Mouse (Mus musculus): ENCODE results near the gene Ttll4. TPM values are rescaled to one million over a fixed set of nuclear protein-coding genes. Genes with fewer than 3 reads are reported as not detected.
A peak's percentile ranks its signal among the peaks of the same experiment; 100 is the strongest.

Ttll4 gene
- 10 to 100 TPM; 18.3 to 21.8 TPM for total RNA-seq (2021)
- long read RNA-seq, experiment 1, partial matches to known transcripts, result 1 of 5 reads
- long read RNA-seq, experiment 1, other reads (novel, unspliced or antisense), result 4 of 5 reads
- long read RNA-seq, experiment 2, partial matches to known transcripts, result 0 of 3 reads
- long read RNA-seq, experiment 2, other reads (novel, unspliced or antisense), result 1 of 3 reads

DNA sequence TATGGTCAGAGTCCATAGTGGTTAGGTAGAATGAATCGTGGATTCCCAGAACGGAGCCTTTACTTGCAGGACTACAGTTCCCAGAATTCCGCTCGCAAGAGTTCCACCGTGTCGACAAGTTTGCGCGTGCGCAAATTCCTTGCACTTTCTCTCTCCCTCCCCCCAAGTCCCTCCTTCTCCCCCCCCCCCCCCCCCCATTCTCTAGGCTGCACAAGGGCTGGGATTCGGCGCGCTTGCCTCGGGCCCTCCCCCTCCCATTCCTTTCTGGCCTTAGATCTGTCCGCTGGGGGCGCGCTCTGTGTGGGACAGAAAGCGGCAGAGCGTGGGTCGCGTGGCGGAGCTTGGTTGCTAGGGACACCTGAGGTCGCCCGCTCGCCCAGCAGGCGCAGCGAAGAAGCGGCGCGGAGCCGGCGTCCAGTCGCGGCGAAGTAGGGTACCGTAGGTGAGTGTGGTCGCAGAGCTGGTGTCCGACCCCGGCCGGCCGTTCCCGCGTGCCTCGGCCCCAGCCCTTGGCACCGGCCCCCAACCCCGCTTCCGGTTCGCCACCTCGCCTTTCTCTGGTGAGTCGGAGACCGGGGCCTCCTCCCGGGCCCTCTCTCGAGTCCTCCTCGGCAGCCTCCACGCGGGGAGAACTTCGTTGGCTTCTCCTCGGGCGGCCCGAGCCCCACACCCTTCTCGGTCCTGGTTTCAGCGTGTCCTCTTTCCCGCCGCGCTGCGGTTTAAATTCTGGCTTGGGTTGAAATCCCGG is at the start of gene Ttll4:
Gene Ttll4, plus strand, starts transcription at position 298 of the 748 bp plus-strand sequence.
- DNase-seq, result peak; percentile 96 to 97

DNA sequence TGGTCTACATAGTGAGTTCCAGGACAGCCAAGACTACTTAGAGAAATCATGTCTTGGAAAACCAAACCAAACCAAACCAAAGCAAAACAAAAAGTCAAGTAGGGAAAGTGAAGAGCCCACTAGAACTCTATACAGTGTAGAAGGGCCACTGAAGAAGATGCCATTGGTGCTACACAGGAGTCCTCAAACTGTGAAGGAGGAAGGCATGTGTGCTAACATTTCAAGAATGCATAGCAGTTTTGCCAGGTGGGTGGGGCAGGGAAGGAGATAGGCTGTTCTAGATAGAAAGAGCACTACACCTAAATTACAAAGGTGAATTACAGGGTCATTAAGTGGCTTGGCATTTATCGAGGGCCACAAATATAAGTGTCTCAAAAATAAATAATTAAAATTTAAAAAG is 37.4 kb upstream of the Ttll4 start:
- DNase-seq, result no peak

DNA sequence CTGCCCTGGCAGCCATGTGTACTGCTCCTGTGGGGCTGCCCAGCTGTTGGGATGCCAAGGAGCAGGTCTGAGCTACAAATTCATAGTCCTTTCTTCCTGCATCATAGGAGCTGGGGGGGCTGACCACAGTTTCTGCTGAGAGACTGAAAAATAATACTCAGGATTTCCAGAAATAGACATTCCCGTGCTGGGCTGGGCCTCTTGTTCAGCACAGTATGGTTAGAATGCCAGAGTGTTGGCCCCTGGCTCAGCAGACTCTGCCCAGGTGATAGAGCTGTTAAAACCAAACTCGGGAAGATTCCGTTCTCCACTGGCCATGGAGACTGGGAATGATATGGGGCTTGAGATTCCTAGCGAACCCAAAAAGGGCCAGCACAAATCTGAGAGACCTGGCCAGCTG is 35.5 kb upstream of the Ttll4 start:
- no peak for DNase-seq

DNA sequence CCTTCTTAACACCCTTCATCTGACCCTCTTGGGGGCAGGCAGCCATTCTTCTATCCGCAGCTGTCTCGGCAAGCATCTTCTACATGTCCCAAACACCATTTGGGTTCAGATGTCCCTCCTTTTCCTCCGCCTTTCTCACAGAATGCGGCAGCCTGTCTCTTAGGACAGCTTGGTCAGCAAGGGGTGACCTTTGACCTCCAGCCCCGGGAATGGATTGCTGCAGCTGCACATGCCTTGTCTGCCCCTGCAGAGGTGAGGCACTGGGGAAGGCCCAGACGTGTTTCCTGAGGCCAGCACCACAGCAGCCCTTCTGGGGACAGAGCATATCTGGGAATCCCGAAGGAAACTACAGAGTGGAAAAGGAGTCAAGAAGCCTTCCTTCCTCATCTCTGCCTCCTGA is 33.5 kb upstream of the Ttll4 start:
- no peak for DNase-seq

DNA sequence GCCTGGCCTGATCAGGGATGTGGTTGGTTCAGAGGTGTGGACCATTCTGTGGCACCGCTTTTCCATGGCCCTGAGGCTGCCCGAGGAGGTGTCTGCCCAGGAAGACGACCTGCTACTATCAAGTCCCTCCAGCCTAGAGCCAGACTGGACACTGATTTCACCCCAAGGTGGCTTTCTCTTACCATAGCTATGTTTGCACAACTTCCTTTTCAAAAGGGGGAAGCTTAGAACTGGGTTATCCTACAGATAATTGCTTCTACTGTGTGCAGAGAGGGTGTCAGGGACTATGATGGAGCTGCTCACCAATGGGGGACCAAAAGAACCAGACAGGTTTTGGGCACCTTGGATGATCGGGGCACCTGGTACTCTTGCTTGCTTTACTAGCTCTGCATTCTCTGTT is 28.8 kb upstream of the Ttll4 start:
- DNase-seq, result no peak

DNA sequence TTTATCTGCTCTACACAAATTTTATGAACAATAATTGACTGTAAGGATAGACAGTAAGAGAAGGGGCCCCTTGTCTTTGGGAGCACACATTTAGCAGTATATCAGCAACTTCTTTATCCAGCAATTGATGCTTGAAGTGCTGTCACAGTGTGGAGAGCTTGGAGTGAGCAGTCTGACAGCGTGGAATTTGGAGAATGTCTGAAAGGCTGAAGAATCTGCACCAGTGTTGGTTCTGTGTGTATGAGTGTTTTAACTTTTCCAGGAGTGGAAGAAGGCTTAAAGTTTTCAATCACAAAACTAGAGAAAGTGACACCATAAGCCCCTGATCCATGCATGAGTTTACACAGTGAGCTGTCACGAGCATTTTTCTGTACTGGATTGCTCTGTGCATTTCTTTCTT is 18.0 kb upstream of the Ttll4 start:
- DNase-seq, result no peak

DNA sequence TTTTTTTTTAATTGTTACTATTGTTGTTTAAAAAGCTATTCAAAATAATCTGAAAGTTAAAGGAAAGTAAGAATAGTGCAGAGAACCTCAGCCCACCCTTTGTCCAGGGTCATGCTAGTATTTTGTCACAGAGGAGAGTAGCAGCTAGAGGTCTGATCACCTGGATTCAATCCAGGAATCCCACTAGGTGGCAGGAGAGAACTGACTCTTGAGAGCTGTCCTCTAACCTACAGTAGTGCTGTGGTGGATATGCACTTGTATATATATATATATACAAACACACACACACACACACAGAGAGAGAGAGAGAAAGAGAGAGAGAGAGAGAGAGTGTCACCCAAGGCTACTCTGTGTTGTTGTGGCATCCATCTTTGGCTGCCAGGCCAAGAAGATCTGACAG is 17.6 kb upstream of the Ttll4 start:
- peak in 1 of 2 experiments; percentile 9 for DNase-seq

DNA sequence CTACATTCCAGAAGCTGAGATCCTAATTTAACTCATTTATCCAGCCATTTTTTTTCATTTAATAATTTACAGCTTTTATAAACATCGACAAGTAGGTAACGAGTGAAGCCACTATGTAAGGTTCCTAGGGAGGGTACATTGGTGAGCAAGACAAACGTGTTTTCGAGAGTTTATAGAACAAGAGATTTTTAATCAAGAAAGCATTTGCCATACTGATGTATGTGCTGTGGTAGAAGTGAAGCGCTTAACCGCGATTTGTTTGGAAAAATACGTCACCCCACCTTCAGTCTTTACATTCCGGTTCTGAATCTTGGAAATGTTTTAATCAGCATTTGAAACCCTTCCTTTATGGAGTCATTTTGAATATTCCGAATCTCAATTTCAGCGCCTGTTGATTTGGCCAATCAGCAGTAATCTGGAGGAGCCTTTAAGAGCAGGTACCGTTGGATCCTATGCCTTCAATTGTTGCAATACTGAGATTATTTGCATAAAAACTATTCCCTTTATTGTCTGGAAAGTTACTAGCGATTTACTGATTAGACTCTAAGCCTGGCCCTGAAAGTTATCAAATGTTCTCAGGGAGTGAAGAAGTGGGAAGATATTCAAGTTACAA is 814 bp downstream of the Ttll4 start:
- no peak for DNase-seq

DNA sequence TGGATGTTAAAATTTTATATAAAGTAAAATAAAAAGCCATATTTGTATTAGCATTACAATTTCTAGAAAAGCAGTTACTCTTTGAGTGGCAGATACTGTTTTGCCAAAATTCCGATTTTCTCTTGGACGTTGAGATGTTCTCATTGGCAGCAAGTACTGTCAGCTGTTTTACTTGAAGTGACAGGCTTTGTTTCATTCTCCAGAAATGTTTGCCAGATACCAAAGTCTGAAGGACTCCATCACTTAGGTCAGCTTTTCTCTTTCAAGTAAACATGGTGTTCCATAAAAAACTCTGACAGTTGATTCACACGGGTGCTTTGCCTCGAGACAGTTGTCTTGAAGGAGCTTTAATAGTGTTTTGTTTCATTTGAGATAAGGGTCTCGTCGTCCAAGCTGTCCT is 3.6 kb downstream of the Ttll4 start:
- DNase-seq, result no peak

DNA sequence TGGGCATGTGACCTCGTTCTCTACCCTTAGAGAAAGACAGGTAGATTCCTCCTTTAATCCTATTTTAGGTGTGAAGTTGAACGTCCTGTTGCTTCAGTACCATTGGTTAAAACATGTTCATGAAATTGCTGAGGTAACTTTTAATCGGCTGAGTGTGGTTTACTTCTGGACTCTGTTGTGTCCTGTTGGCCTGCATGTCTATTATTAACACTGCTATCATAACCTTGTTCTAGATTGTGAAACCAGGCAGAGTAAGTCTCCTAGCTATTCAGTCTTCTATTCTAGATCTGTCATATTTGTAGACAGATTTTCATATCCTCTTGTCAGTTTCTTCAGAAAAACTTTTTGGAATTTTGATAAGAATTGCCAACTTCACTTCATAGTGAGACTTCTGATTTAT is 6.8 kb downstream of the Ttll4 start:
- DNase-seq, result no peak

DNA sequence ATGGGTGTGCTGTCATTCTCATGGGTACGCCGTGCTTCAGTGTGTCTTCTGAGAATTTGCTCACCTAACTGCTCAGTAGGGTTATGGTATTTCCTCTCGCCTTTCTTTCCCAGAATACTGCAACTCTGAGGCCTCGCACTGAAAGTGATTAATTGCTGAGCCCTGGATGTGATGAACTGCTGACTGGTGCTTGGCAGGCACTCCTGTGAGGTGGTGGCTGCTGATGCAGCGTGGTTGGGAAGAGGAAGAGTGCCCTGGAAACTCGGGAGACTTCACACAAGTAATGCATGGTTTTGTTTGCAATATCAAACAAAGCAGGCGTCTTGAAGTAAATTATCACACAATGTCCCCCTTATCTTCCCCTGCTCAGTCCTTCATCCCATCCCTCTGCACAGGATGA is 11.2 kb downstream of the Ttll4 start:
- DNase-seq, result peak in 1 of 2 experiments; percentile 21

DNA sequence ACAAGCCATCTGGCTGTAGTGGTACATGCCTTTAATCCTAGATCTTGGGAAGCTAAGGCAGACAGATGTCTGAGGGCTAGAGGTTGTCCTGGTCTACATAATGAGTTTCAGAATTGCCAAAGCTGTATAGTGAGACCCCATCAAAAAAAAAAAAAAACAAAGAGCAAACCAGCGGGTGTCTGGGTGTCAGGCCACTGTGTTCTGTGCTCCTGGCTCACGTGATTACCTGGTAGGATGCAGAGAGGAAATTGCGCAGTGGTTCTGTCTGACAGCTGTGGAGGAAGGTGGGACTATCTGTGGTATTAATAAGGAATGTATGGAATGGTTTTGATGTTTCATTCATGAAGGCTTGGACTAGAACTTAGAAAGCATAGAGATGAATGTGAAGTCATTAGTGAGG is 15.3 kb downstream of the Ttll4 start:
- no peak for DNase-seq

DNA sequence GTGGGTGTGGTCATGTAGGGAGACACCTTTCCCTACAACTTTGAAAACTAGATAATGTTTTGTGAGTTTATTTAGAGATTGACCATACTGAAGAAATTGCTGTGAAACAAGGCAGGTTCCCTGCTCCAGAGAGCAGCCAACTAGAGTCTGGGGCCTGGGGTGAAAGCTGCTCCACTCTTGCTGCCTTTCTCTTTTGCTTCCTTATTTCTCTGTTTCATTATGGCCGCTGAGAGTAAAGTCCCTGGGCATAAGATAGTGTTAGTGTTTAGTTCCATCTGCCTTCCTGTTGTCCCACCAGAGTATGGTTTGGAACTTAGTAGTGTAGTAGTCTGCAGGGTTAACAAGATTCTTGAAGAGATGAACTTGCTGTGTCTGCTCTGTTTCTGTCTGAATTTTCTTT is 16.3 kb downstream of the Ttll4 start:
- no peak for DNase-seq

DNA sequence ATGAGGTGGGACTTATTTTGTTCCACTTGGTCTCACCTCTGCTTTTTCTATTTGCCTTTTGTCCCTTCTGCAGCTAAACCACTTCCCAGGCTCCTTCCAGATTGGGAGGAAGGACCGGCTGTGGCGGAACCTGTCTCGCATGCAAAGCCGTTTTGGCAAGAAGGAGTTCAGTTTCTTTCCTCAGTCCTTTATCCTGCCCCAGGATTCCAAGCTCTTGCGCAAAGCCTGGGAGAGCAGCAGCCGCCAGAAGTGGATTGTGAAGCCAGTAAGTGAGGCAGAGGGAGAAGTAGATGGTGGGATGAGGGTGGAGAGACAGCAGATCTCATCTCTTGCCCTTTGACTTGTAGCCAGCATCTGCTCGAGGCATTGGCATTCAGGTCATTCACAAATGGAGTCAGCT is 25.6 kb downstream of the Ttll4 start:
- no peak for DNase-seq

DNA sequence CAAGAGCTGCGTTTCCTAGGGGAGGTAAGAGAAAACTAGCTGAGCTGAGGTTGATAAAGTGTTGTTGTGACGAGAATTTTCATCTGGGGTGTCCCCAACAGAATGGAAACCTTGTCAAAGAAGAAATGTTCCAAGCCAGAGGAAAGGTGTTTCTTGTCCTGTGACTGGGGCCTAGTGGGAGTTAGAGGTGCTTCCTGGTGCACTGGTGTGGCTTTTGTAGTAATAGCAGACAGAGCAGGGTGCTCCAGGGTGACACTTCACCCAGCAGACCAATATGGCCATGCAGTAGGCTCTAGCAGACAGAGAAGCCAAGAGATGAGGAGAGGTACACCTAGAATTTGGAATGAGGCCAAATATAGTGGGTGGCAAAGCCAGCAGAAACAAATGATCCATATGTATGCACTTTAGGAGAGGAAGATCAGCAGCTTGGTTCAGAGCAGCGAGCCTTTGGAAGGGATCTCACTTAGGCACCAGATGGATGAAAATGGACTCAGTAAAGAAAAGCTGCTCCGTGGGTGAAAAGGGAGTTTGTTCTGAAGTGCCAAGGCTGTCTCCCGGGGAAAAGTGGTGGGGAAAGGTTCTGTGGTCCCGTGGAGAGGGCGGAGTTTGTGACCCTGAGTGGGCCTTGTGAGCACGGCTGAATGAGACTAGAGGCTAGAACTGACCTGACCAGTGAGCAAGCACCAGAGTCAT is 32.5 kb downstream of the Ttll4 start:
- no peak for DNase-seq

DNA sequence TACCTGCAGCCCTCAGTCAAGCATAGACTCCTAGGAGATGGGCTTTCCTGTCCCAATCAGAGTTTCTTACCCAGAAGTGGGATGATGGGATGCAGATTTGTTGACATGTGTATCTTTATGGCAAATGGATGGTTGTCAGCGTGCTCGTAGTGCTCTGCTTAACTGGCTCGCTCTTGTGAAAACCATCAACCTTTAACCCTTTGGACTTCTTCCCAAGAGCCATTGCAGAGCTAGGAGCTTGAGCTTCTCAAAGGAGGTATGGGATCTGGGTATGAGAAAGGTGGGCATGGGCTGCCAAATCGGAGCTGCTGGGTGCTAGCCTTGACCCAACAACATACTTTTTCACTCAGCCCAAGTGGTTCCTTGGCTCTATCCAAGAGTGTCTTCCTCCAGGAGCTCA is 34.3 kb downstream of the Ttll4 start:
- DNase-seq, result no peak

DNA sequence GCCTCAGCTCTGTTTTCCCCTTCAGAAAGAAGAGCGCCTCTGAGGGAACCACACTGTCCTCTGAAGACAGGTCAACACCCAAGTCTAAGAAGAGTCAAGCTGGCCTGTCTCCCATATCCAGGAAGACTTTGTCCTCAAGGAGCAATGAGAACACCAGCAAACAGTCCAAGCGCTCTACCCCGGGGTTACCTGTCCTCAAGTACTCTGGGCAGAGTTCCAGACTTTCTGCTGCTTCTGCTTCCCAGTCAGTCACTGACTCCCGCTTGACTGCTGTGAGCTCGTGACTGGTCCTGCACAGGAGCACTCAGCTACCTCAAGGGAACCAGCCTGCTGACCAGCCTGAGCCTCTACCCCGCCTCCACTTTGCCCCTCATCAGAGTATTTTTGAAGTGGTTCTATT is 35.9 kb downstream of the Ttll4 start:
- no peak for DNase-seq

DNA sequence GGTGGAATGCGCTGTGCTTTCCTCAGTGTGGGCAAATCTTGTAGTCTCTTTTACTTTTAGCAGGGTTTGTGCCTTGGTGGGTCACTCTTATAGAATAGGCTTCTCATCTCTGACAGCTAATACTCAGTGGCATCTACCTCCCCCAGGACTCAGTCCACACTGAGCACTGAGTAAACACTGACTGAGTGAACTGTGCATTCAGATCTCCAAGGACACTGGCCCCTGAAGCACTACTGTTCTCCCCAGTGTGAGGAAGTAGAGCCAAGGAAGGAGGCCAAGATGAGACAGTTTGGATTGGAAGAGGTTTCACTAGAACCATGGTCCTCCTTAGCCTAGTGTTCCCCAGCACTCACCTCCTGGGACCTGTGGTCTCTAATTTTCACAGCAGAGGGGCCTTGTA is 36.8 kb downstream of the Ttll4 start:
- DNase-seq, result no peak

DNA sequence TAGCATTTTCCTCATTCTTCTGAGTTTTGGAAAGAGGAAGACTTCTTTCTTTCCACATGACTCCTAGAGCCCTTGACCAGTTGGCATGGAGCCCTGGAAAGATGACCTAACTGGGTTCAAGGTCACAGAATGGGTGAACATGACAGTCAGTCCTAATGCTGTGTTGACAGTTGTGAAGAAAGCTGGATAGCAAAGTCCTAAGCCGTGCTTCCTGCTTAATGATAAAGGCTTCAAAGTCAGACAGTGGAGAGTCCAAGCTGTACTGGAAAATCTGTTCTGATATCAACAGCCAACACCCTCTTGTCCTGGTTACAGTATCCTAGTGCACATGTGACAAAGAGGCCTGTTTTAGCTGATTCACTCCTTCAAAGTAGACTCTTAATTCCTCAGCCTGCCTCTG is 37.2 kb downstream of the Ttll4 start:
- DNase-seq, result peak; percentile 65 to 73

DNA sequence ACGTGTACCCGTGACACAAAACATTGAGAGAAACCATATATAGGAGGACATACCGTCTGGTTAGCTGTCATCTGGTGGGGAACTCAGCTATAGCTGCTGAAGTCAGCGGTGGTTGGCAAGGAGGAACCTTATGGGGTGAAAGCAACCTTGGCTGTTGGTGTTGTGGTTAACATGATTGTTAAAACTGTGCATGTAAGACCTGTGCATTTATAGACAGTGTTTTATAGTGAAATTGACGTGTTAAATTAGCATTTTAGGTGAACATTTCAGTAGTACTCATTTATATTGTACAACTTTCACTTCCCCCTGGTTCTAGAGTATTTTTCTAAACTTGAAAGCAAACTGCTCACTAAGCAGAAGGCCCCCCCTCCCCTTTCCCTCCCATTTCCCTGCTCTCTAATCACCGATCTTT is 40.6 kb downstream of the Ttll4 start:
- no peak for DNase-seq

DNA sequence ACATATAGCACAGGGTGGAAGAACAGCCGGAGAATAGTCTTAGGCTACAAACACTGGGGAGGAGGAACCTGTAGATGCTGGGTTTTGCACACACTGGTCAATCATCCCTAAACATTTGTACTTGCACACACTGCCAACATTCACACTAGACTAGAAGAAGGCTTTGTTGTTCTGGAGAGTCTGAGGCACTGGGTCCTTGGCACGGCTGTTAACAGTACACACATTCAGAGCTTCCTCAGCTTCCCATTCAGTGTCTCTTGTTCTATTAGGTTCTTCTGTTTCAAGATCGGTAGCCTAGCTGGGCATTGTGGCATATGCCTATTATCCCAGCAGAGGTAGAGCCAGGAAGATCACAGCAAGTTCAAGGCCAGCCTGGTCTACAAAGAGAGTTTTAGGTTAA is 42.6 kb downstream of the Ttll4 start:
- DNase-seq, result no peak

DNA sequence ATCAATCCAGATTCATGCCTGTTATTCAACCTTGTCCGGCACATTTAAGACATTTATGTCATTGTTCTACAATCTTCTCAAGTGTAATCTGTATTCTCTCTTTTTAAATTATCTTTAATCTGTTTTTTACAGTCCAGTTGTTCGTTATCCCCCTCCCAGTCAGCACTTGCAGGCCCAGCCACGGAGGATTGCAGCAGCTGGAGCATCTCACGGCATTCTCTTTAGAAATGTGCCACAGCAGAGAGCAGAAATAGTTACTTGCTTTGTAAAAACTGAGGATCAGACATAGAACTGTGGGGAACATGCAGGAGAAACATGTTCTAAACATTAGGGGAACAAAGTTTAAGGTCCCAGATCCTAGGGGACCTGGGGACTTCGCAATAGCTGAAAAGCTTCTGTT is 43.5 kb downstream of the Ttll4 start:
- DNase-seq, result no peak

DNA sequence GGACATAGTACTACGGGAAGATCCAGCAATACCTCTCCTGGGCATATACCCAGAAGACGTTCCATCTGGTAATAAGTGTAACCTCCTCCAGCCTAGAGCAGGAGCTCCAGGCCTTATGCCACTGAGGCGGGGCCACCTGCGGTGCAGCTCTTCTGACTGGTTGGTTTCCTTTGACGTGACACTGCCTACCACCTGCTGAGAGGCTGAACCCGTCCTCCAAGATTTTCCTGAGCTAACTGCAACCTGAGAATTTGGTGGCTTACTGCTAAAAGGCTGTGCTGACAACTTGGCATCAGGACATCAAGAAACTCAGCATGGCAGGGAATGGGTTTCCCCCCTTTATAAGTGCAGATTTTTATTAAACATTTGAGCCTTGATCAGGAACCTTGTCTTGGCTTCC is 48.0 kb downstream of the Ttll4 start:
- DNase-seq, result no peak

Data from adrenal gland, postnatal 36 days (tissue).